Mouse (Mus musculus): Measurements from ENCODE around the gene Zfp740.

The Zfp740 gene

GRCm38 (mm10) chr15:102230408-102231321 lies 27.6 kb downstream of the Zfp740 start:
- DNase-seq (ENCODE audit: low spot score), result peak; percentile 60

GRCm38 (mm10) chr15:102231748-102232147 lies 28.7 kb downstream of the Zfp740 start, which contains the start of gene Itgb7:
Gene Itgb7, minus strand, starts transcription at chr15:102231944.
- DNase-seq (ENCODE audit: low spot score), result no peak

GRCm38 (mm10) chr15:102232764-102233163 lies 29.7 kb downstream of the Zfp740 start:
- no peak for DNase-seq (ENCODE audit: low spot score)

- no peak for DNase-seq (ENCODE audit: low spot score)
These were observed 30.8 kb downstream of the Zfp740 start for GRCm38 (mm10) chr15:102233896-102234295.

GRCm38 (mm10) chr15:102235371-102236027 lies 32.5 kb downstream of the Zfp740 start:
- no peak for DNase-seq (ENCODE audit: low spot score)

GRCm38 (mm10) chr15:102238543-102239259 lies 35.7 kb downstream of the Zfp740 start:
- no peak for DNase-seq (ENCODE audit: low spot score)

- peak; percentile 92 for DNase-seq (ENCODE audit: low spot score)
These were observed 36.2 kb downstream of the Zfp740 start for GRCm38 (mm10) chr15:102239260-102239590.

- no peak for DNase-seq (ENCODE audit: low spot score)
These were observed 36.8 kb downstream of the Zfp740 start for GRCm38 (mm10) chr15:102239851-102240250.

GRCm38 (mm10) chr15:102240607-102241006 lies 37.6 kb downstream of the Zfp740 start:
- no peak for DNase-seq (ENCODE audit: low spot score)

- DNase-seq (ENCODE audit: low spot score), result no peak
These were observed 39.6 kb downstream of the Zfp740 start for GRCm38 (mm10) chr15:102242404-102243228.

- DNase-seq (ENCODE audit: low spot score), result peak; percentile 67
These were observed 40.5 kb downstream of the Zfp740 start for GRCm38 (mm10) chr15:102243229-102244190.

- DNase-seq (ENCODE audit: low spot score), result no peak
These were observed 41.5 kb downstream of the Zfp740 start for GRCm38 (mm10) chr15:102244306-102245191.

- DNase-seq (ENCODE audit: low spot score), result no peak
These were observed 42.4 kb downstream of the Zfp740 start for GRCm38 (mm10) chr15:102245461-102245881.

GRCm38 (mm10) chr15:102245891-102246741 lies 43.1 kb downstream of the Zfp740 start:
- DNase-seq (ENCODE audit: low spot score), result peak; percentile 86

GRCm38 (mm10) chr15:102246866-102247251 lies 43.8 kb downstream of the Zfp740 start:
- peak; percentile 97 for DNase-seq (ENCODE audit: low spot score)

- peak; percentile 82 for DNase-seq (ENCODE audit: low spot score)
These were observed 44.4 kb downstream of the Zfp740 start for GRCm38 (mm10) chr15:102247252-102248130.

- DNase-seq (ENCODE audit: low spot score), result peak; percentile 63
These were observed 45.2 kb downstream of the Zfp740 start for GRCm38 (mm10) chr15:102248131-102248811.

Data from MN1 (cell line).